Mouse (Mus musculus) heart, postnatal 0 days (tissue): Measurements from ENCODE around the gene Cfap299.

Source experiments
- CTCF ChIP-seq: IDR thresholded peaks from 2 replicates; pipeline ENCODE4 v1.5.1; 2016; ENCODE audit warnings: antibody characterized with exemption, control low read depth, low read depth
- EP300 ChIP-seq: IDR thresholded peaks from 2 replicates; pipeline ENCODE4 v1.6.1; 2016; ENCODE audit warnings: antibody characterized with exemption, low read depth

DNA sequence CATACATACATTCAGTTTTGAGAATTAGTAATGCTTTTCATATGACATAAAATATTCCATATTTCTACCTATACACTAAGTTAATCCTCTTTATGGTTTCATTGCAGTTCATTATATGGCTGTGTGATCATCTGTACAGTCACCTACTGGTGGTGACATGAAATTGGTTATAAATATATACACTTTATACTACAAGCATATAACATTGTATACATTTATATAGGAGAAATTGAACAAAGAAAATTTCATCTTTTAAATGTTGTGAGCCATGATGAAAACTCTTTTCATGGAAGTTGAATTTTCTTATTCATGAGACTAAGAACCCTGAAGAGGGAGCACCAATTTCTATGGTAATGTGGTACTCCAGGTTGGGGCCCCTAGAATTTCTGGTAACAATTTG, 223.3 kb downstream of the Cfap299 start, which contains the start of gene Gm11111:
- TF ChIP-seq CTCF (no peak), EP300 (no peak)
